Mouse (Mus musculus) CH12.LX (cell line): ENCODE data around the gene Snx9. TPM values are rescaled to one million over a fixed set of nuclear protein-coding genes. Genes with fewer than 3 reads are reported as not detected.

Source experiments
- DNase-seq: peaks from one replicate; pipeline ENCODE4 v3.0.0-alpha.2; 2013; ENCODE audit errors: extremely low read depth
- H3K27ac ChIP-seq: 2 replicates; pipeline ENCODE4 v1.5.1; 2012; ENCODE audit warnings: low read depth, mild to moderate bottlenecking, control low read depth, moderate library complexity; ENCODE audit not compliant: insufficient read depth
- H3K27me3 ChIP-seq: replicated peaks from 2 replicates; pipeline ENCODE3; 2012; ENCODE audit warnings: inconsistent platforms
- H3K36me3 ChIP-seq, 2 experiments: replicated peaks in 1 of 2; 2 replicates each; pipeline versions ENCODE3 to v1.6.1; 2012; ENCODE audit warnings: inconsistent platforms in 1 of 2, low read length in 1 of 2, mild to moderate bottlenecking in 1 of 2, mixed read lengths in 1 of 2, moderate library complexity in 1 of 2; ENCODE audit not compliant: control insufficient read depth in 1 of 2, insufficient read depth in 1 of 2
- H3K4me1 ChIP-seq, 2 experiments: 2 replicates each; pipeline ENCODE4 v1.6.1; 2012; ENCODE audit warnings: inconsistent platforms in 1 of 2, moderate library complexity in 1 of 2; ENCODE audit not compliant: insufficient read depth in 2 of 2, control insufficient read depth in 1 of 2
- H3K4me2 ChIP-seq: 2 replicates; pipeline ENCODE4 v1.6.1; 2012; ENCODE audit warnings: low read depth, mild to moderate bottlenecking, control low read depth; ENCODE audit not compliant: poor library complexity, insufficient read depth, severe bottlenecking
- H3K4me3 ChIP-seq, 3 experiments: fragments of 150-350 bp in 1 of 3; sonication (generic) in 1 of 3; replicated peaks in 1 of 3; 2 replicates each; pipeline versions ENCODE3 to v1.5.1; 2011 to 2012; ENCODE audit warnings: low read depth in 2 of 3, low read length in 2 of 3, mild to moderate bottlenecking in 2 of 3, moderate library complexity in 2 of 3, control low read depth in 1 of 3, improper control_type of control experiment in 1 of 3, inconsistent platforms in 1 of 3, mixed read lengths in 1 of 3; ENCODE audit not compliant: poor library complexity in 1 of 3
- H3K79me2 ChIP-seq: replicated peaks from 2 replicates; pipeline ENCODE4 v1.6.1; 2012; ENCODE audit warnings: mild to moderate bottlenecking, moderate library complexity; ENCODE audit not compliant: control insufficient read depth, poor library complexity, insufficient read depth, severe bottlenecking; ENCODE audit errors: extremely low read depth
- H3K9ac ChIP-seq: 2 replicates; pipeline ENCODE4 v1.6.1; 2012; ENCODE audit warnings: low read depth, mild to moderate bottlenecking, control low read depth, moderate library complexity; ENCODE audit not compliant: insufficient read depth
- H3K9me3 ChIP-seq: replicated peaks from 2 replicates; pipeline ENCODE3; 2012; ENCODE audit warnings: low read length, inconsistent platforms, mixed read lengths
- BHLHE40 ChIP-seq: IDR thresholded peaks from 2 replicates; pipeline ENCODE4 v1.6.1; 2011; ENCODE audit warnings: mild to moderate bottlenecking, low read depth, low read length, improper control_type of control experiment
- CHD1 ChIP-seq: IDR thresholded peaks from 2 replicates; pipeline ENCODE4 v1.6.1; 2012; ENCODE audit warnings: low read depth, low read length, improper control_type of control experiment, inconsistent platforms
- CTCF ChIP-seq, 2 experiments: IDR thresholded peaks in 1 of 2; conservative IDR thresholded peaks in 1 of 2; 2 replicates each; pipeline ENCODE4 v1.5.1; 2011 to 2012; ENCODE audit warnings: low read depth in 2 of 2, low read length in 2 of 2, improper control_type of control experiment in 1 of 2, inconsistent platforms in 1 of 2, mild to moderate bottlenecking in 1 of 2, moderate library complexity in 1 of 2
- ELF1 ChIP-seq: IDR thresholded peaks from 2 replicates; pipeline ENCODE4 v1.6.1; 2014; ENCODE audit warnings: low read depth, mild to moderate bottlenecking, inconsistent platforms, low read length, improper control_type of control experiment
- ETS1 ChIP-seq: conservative IDR thresholded peaks from 2 replicates; pipeline ENCODE4 v1.6.1; 2012; ENCODE audit warnings: low read depth, mild to moderate bottlenecking, inconsistent platforms, low read length, improper control_type of control experiment, moderate library complexity
- HCFC1 ChIP-seq: IDR thresholded peaks from 2 replicates; pipeline ENCODE4 v1.6.1; 2012; ENCODE audit warnings: low read depth, mild to moderate bottlenecking, inconsistent platforms, low read length, improper control_type of control experiment
- IRF4 ChIP-seq: IDR thresholded peaks from 2 replicates; pipeline ENCODE4 v1.6.1; 2014; ENCODE audit warnings: low read depth, mild to moderate bottlenecking, inconsistent platforms, low read length, improper control_type of control experiment
- JUN ChIP-seq: IDR thresholded peaks from 2 replicates; pipeline ENCODE4 v1.6.1; 2011; ENCODE audit warnings: low read depth, mild to moderate bottlenecking, low read length, improper control_type of control experiment, moderate library complexity; ENCODE audit not compliant: insufficient read depth
- JUND ChIP-seq: conservative IDR thresholded peaks from 2 replicates; pipeline ENCODE4 v1.6.1; 2011; ENCODE audit warnings: low read depth, low read length, improper control_type of control experiment
- KAT2A ChIP-seq: IDR thresholded peaks from 2 replicates; pipeline ENCODE4 v1.6.1; 2012; ENCODE audit warnings: low read length, improper control_type of control experiment, inconsistent platforms; ENCODE audit not compliant: insufficient replicate concordance
- MAFK ChIP-seq: IDR thresholded peaks from 2 replicates; pipeline ENCODE4 v1.6.1; 2011; ENCODE audit warnings: low read length, improper control_type of control experiment; ENCODE audit not compliant: insufficient replicate concordance
- MAX ChIP-seq: IDR thresholded peaks from 2 replicates; pipeline ENCODE4 v1.6.1; 2011; ENCODE audit warnings: low read length, improper control_type of control experiment
- MEF2A ChIP-seq: IDR thresholded peaks from 2 replicates; pipeline ENCODE4 v1.6.1; 2014; ENCODE audit warnings: low read depth, mild to moderate bottlenecking, inconsistent platforms, low read length, improper control_type of control experiment, borderline replicate concordance
- MYC ChIP-seq: IDR thresholded peaks from 2 replicates; pipeline ENCODE4 v1.6.1; 2011; ENCODE audit warnings: low read depth, mild to moderate bottlenecking, improper control_type of control experiment, low read length
- NRF1 ChIP-seq: IDR thresholded peaks from 2 replicates; pipeline ENCODE4 v1.6.1; 2014; ENCODE audit warnings: low read depth, mild to moderate bottlenecking, inconsistent platforms, low read length, improper control_type of control experiment, moderate library complexity
- RAD21 ChIP-seq: IDR thresholded peaks from 2 replicates; pipeline ENCODE4 v1.6.1; 2011; ENCODE audit warnings: low read depth, mild to moderate bottlenecking, low read length, improper control_type of control experiment, moderate library complexity
- RCOR1 ChIP-seq: conservative IDR thresholded peaks from 2 replicates; pipeline ENCODE4 v1.6.1; 2012; ENCODE audit warnings: low read depth, mild to moderate bottlenecking, inconsistent platforms, low read length, improper control_type of control experiment
- SIN3A ChIP-seq: IDR thresholded peaks from 2 replicates; pipeline ENCODE4 v1.6.1; 2012; ENCODE audit warnings: low read length, improper control_type of control experiment, inconsistent platforms
- SMC3 ChIP-seq: IDR thresholded peaks from 2 replicates; pipeline ENCODE4 v1.6.1; 2011; ENCODE audit warnings: low read depth, low read length, improper control_type of control experiment
- TBP ChIP-seq: conservative IDR thresholded peaks from 2 replicates; pipeline ENCODE4 v1.6.1; 2011; ENCODE audit warnings: low read depth, low read length, improper control_type of control experiment
- TCF12 ChIP-seq: IDR thresholded peaks from 2 replicates; pipeline ENCODE4 v1.6.1; 2014; ENCODE audit warnings: low read depth, mild to moderate bottlenecking, inconsistent platforms, low read length, improper control_type of control experiment
- UBTF ChIP-seq: IDR thresholded peaks from 2 replicates; pipeline ENCODE4 v1.6.1; 2012; ENCODE audit warnings: low read depth, mild to moderate bottlenecking, inconsistent platforms, low read length, improper control_type of control experiment, moderate library complexity
- USF2 ChIP-seq: conservative IDR thresholded peaks from 2 replicates; pipeline ENCODE4 v1.6.1; 2011; ENCODE audit warnings: low read depth, low read length, improper control_type of control experiment
- ZC3H11A ChIP-seq: IDR thresholded peaks from 2 replicates; pipeline ENCODE4 v1.6.1; 2012; ENCODE audit warnings: low read depth, mild to moderate bottlenecking, inconsistent platforms, low read length, improper control_type of control experiment
- dilution Hi-C: fragments of 300-500 bp; cut with MboI; formaldehyde crosslinking; loops from 2 replicates; pipeline ENCODE4 v1.14.3; 2020; ENCODE audit warnings: low sequenced_read_pairs; ENCODE audit not compliant: extremely low pct_unique_long_range_greater_than_20kb, extremely low pct_ligation_motif_present
- in situ Hi-C: fragments of 300-500 bp; cut with MboI; formaldehyde crosslinking; loops from 3 replicates; pipeline ENCODE4 v1.14.3; 2019; ENCODE audit warnings: low sequenced_read_pairs, low pct_ligation_motif_present, low pct_unique_long_range_greater_than_20kb, mixed read lengths
- polyA plus RNA-seq: library from polyadenylated mRNA; unstranded; fragments of >175 nt; gene quantifications from 2 replicates; pipeline ENCODE4 v1.2.1, GENCODE M21; 2012; ENCODE audit warnings: low read depth; ENCODE audit not compliant: insufficient read length
- total RNA-seq, 2 experiments: library from RNA; depleted of rRNA; stranded (reverse); fragments of 300-350 nt in 1 of 2; fragments of >200 nt in 1 of 2; gene quantifications; 2 replicates each; pipeline ENCODE4 v1.2.3; 2012 to 2014

The Snx9 gene
- total and polyA plus RNA-seq, 3 experiments, result 16.3 to 26.3 (median 17.1) TPM

- no peak for TF ChIP-seq CTCF (conservative IDR thresholded peaks at IDR 0.05 in 1 of 2, IDR thresholded peaks at IDR 0.05 in 1 of 2; ENCODE audit: low read depth in 2 of 2, low read length in 2 of 2)
- TF ChIP-seq KAT2A, result no peak
- no peak for TF ChIP-seq BHLHE40
- TF ChIP-seq CHD1, result no peak
- TF ChIP-seq SMC3, result no peak
- TF ChIP-seq ETS1, result no peak
- TF ChIP-seq ELF1, result no peak
- TF ChIP-seq NRF1, result no peak
- TF ChIP-seq MYC, result no peak
- TF ChIP-seq RAD21, result no peak
- TF ChIP-seq RCOR1, result no peak
- no peak for TF ChIP-seq JUN
- TF ChIP-seq HCFC1, result no peak
- TF ChIP-seq IRF4, result no peak
- no peak for TF ChIP-seq MEF2A
- TF ChIP-seq, all 38 proteins: peak for 0
- H3K9me3 ChIP-seq, result no peaks in the 10 kb centered on the region
- 0 out of 2 replicates have a peak, but pooled peaks cover 2% of the 10 kb centered on the region for H3K79me2 ChIP-seq
- no peak overlapping the region for H3K27ac ChIP-seq
- H3K9ac ChIP-seq, result no peak overlapping the region
- in situ Hi-C loops, result no loop called here
- H3K36me3 ChIP-seq, result peaks cover 0 to 24% of the 10 kb centered on the region in 2 experiments
- DNase-seq, result no peak
- H3K27me3 ChIP-seq, result no peaks in the 10 kb centered on the region
- dilution Hi-C loops, result no loop called here
- no peak overlapping the region for H3K4me2 ChIP-seq
- H3K4me1 ChIP-seq, result peaks cover 0 to 12% of the 10 kb centered on the region in 2 experiments; a peak in 1 of 4 replicates
- H3K4me3 ChIP-seq, result no peak overlapping the region
Measured at GRCm38 (mm10) chr17:5868319-5869031, 27.3 kb downstream of the Snx9 start.

- no peaks in the 10 kb centered on the region for H3K27me3 ChIP-seq
- TF ChIP-seq SIN3A (no peak), USF2 (no peak), TCF12 (no peak), UBTF (no peak), JUND (no peak), MAFK (no peak), TBP (no peak), MEF2A (no peak), IRF4 (no peak), MAX (no peak), ZC3H11A (no peak), ETS1 (no peak), CHD1 (no peak)
- no peak for DNase-seq
- no peaks in the 10 kb centered on the region for H3K9me3 ChIP-seq
- dilution Hi-C loops (no loop called here), in situ Hi-C loops (no loop called here)
- H3K36me3 ChIP-seq, result peaks cover 0 to 28% of the 10 kb centered on the region in 2 experiments
- H3K4me3 ChIP-seq, result no peak overlapping the region
- H3K79me2 ChIP-seq, result 0 out of 2 replicates have a peak, but pooled peaks cover 2% of the 10 kb centered on the region
- H3K9ac ChIP-seq, result no peak overlapping the region
- H3K4me1 ChIP-seq, result peaks cover 0 to 12% of the 10 kb centered on the region in 2 experiments; a peak in 1 of 4 replicates
- H3K27ac ChIP-seq, result no peak overlapping the region
- H3K4me2 ChIP-seq, result no peak overlapping the region
Measured at GRCm38 (mm10) chr17:5869461-5869860, 28.3 kb downstream of the Snx9 start.
